Mouse (Mus musculus) 416B (cell line): ENCODE measurements around the gene Gm28635.

Source experiments
- DNase-seq: peaks from one replicate; pipeline ENCODE4 v3.0.0; 2011; ENCODE audit warnings: low read depth

The Gm28635 gene

GRCm38 (mm10) chr2:84688080-84688844 lies 10.4 kb upstream of the Gm28635 start:
- no peak for DNase-seq

GRCm38 (mm10) chr2:84682605-84683183 lies 4.9 kb upstream of the Gm28635 start:
- no peak for DNase-seq

GRCm38 (mm10) chr2:84679016-84679415 lies 1.2 kb upstream of the Gm28635 start, which contains the start of gene Tmx2:
Gene Tmx2, minus strand, starts transcription at chr2:84679140.
- DNase-seq, result peak; percentile 16

- peak; percentile 49 for DNase-seq
Observed at GRCm38 (mm10) chr2:84677270-84677967, 422 bp downstream of the Gm28635 start.

GRCm38 (mm10) chr2:84671535-84671934 lies 6.3 kb downstream of the Gm28635 start:
- peak; percentile 48 for DNase-seq

GRCm38 (mm10) chr2:84670569-84670933 lies 7.3 kb downstream of the Gm28635 start, which contains the start of gene Selenoh:
Gene Selenoh, minus strand, starts transcription at chr2:84670770.
- peak; percentile 96 for DNase-seq

GRCm38 (mm10) chr2:84669828-84670568 lies 7.8 kb downstream of the Gm28635 start:
- peak; percentile 62 for DNase-seq

- DNase-seq, result no peak
Observed at GRCm38 (mm10) chr2:84666081-84666480, 11.8 kb downstream of the Gm28635 start.

- peak; percentile 92 for DNase-seq
Observed at GRCm38 (mm10) chr2:84662866-84663265, 15.0 kb downstream of the Gm28635 start.

GRCm38 (mm10) chr2:84660253-84660652 lies 17.6 kb downstream of the Gm28635 start:
- peak; percentile 93 for DNase-seq

GRCm38 (mm10) chr2:84658806-84659205 lies 19.0 kb downstream of the Gm28635 start, which contains the start of gene Btbd18:
Gene Btbd18, plus strand, starts transcription at chr2:84659079.
- DNase-seq, result no peak

GRCm38 (mm10) chr2:84655864-84656263 lies 22.0 kb downstream of the Gm28635 start:
- peak; percentile 57 for DNase-seq

GRCm38 (mm10) chr2:84653354-84653753 lies 24.5 kb downstream of the Gm28635 start:
- DNase-seq, result no peak

- DNase-seq, result peak; percentile 94
Observed at GRCm38 (mm10) chr2:84650464-84651195, 27.2 kb downstream of the Gm28635 start, which contains the start of gene Ctnnd1. Gene Ctnnd1, minus strand, starts transcription at chr2:84650765.

- DNase-seq, result peak; percentile 42
Observed at GRCm38 (mm10) chr2:84649674-84650073, 28.2 kb downstream of the Gm28635 start.

- DNase-seq, result no peak
Observed at GRCm38 (mm10) chr2:84648369-84648768, 29.5 kb downstream of the Gm28635 start.

- DNase-seq, result no peak
Observed at GRCm38 (mm10) chr2:84647051-84647568, 30.7 kb downstream of the Gm28635 start.

- no peak for DNase-seq
Observed at GRCm38 (mm10) chr2:84646138-84646537, 31.7 kb downstream of the Gm28635 start.

- no peak for DNase-seq
Observed at GRCm38 (mm10) chr2:84640833-84641232, 37.0 kb downstream of the Gm28635 start.

- DNase-seq, result no peak
Observed at GRCm38 (mm10) chr2:84638428-84639220, 39.2 kb downstream of the Gm28635 start.
